Mouse (Mus musculus): Measurements from ENCODE around the gene Fanci. TPM values are rescaled to one million over a fixed set of nuclear protein-coding genes. Genes with fewer than 3 reads are reported as not detected.

Gene Fanci
- total RNA-seq, 2 experiments from 2014 or later: 4.7 to 5.0 TPM

GRCm38 (mm10) chr7:79463376-79464077 is 71.8 kb downstream of the Fanci start:
- DNase-seq (ENCODE audit: low spot score in 2 of 2): no peak

- DNase-seq (ENCODE audit: low spot score in 2 of 2): no peak
Measured at GRCm38 (mm10) chr7:79464776-79465420, 73.2 kb downstream of the Fanci start.

DNA sequence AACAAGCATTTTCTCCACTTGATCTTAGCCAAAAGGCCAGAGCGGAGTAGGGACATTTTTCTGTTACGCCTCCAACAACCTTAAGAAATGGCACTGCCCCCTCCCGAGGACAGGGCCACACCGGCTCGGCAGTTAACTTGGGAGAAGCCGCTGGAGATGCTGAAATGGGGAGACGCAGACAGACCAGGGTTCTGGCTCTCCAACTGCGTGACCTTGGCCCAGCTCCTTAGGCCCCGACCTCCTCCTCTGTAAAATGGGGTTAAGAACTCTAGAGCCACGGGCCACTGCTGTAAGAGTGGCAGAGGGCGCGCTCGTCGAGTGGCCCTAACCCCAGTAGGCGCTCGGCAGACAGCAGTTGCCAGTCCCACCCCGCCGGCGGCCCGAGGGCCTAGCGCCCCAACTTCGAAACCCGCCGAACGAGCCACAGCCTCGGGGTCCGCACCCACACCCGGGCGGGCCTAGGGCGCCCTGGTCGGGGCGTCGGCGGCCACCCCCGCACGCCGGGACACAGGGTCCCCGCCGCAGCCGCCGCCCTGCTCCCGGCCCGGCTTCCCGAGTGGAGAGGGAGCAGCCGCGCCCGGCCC is 73.8 kb downstream of the Fanci start:
- DNase-seq (ENCODE audit: low spot score in 2 of 2): peak; percentile 19 to 36

GRCm38 (mm10) chr7:79466053-79466901 is 74.5 kb downstream of the Fanci start, which contains the start of gene Polg:
TSS of gene Polg (minus strand) at chr7:79466362.
- DNase-seq (ENCODE audit: low spot score in 2 of 2): peak; percentile 99

- no peak for DNase-seq (ENCODE audit: low spot score in 2 of 2)
Measured at GRCm38 (mm10) chr7:79467951-79468350, 76.2 kb downstream of the Fanci start.

- no peak for DNase-seq (ENCODE audit: low spot score in 2 of 2)
Measured at GRCm38 (mm10) chr7:79468994-79469393, 77.3 kb downstream of the Fanci start.

- DNase-seq (ENCODE audit: low spot score in 2 of 2): no peak
Measured at GRCm38 (mm10) chr7:79469766-79470165, 78.0 kb downstream of the Fanci start.

DNA sequence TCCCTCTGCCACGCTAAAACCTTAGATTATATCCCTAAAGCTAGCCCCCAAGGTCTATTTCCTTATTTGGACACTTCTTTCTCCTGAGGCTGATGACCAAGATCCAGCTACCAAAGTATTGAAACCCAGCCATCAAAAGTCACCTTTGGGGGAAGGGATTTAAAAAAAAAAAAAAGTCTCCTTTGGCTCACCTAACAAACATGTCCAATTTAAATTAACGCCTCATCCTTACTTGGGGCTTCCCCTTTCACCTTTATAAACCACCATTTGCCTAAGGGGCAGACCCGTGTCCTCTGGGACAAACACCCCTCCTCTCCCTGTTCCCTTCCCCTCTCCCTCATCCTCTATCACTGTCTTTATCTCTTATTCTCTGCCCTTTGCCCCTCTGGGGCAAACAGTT is 79.0 kb downstream of the Fanci start:
- no peak for DNase-seq (ENCODE audit: low spot score in 2 of 2)

DNA sequence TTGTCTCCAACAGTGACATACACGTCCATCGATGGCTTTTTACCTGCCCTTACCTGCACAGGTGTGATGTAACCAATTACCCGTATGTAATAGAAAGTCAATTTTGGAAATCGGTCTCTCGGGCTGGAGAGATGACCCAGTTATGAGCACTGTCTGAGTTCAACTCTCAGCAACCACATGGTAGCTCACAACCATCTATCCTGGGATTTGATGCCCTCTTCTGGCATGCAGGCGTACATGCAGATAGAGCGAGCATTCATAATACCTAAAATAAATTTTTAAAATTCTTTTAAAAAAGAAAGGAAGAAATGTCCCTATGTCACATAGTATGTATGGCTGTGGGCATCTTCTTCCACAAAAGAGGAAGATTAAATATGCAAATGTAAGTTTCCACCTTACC is 79.7 kb downstream of the Fanci start:
- no peak for DNase-seq (ENCODE audit: low spot score in 2 of 2)

GRCm38 (mm10) chr7:79472792-79473191 is 81.1 kb downstream of the Fanci start:
- no peak for DNase-seq (ENCODE audit: low spot score in 2 of 2)

- no peak for DNase-seq (ENCODE audit: low spot score in 2 of 2)
Measured at GRCm38 (mm10) chr7:79473496-79474194, 81.9 kb downstream of the Fanci start.

GRCm38 (mm10) chr7:79474831-79475399 is 83.2 kb downstream of the Fanci start:
- DNase-seq (ENCODE audit: low spot score in 2 of 2): no peak

DNA sequence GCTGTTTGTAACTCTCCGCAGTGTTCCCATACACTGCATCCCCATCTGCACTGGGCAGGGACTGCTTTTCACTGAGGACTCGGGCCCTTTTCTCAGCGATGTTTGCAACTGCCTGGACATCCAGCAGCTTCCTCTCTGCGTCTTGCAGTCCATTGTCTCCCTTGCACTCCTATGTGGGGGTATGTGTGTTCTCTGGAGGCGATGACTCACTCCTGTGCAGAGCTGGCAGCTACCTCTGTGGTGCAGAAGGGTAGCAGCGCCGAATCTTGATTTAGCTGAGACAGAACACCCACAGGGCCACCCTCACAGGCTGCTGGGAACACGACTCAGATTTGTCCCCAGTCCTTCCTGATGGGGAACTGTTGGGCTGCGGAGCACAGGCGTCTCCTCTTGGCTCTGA is 94.8 kb downstream of the Fanci start:
- no peak for DNase-seq (ENCODE audit: low spot score in 2 of 2)

- no peak for DNase-seq (ENCODE audit: low spot score in 2 of 2)
Measured at GRCm38 (mm10) chr7:79493915-79494314, 102.2 kb downstream of the Fanci start.

- DNase-seq (ENCODE audit: low spot score in 2 of 2): peak; percentile 64 to 70
Measured at GRCm38 (mm10) chr7:79495988-79496815, 104.5 kb downstream of the Fanci start.

- no peak for DNase-seq (ENCODE audit: low spot score in 2 of 2)
Measured at GRCm38 (mm10) chr7:79496816-79497328, 105.1 kb downstream of the Fanci start.

DNA sequence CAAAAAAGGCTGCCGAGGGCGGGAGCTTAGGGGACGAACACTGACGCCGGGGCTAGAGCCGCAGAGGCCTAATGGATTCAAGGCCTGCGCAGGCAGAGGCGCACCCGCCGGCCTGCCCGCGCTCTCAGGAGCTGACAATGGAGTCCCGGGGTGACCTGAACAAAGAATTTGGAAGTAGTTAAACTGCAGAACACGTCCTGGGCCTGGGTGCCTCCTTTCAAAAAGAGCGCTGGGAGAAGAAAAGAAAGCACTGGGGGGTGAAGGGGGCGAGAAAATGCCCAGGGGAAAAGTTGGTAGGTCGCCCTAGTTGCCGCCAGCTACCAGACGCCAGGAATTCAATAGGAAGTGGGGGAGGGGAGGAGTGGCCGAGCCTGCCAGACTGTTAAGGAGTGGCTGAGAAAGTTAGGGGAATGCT is 106.0 kb downstream of the Fanci start:
- DNase-seq (ENCODE audit: low spot score in 2 of 2): no peak

GRCm38 (mm10) chr7:79498356-79498755 is 106.6 kb downstream of the Fanci start:
- no peak for DNase-seq (ENCODE audit: low spot score in 2 of 2)

DNA sequence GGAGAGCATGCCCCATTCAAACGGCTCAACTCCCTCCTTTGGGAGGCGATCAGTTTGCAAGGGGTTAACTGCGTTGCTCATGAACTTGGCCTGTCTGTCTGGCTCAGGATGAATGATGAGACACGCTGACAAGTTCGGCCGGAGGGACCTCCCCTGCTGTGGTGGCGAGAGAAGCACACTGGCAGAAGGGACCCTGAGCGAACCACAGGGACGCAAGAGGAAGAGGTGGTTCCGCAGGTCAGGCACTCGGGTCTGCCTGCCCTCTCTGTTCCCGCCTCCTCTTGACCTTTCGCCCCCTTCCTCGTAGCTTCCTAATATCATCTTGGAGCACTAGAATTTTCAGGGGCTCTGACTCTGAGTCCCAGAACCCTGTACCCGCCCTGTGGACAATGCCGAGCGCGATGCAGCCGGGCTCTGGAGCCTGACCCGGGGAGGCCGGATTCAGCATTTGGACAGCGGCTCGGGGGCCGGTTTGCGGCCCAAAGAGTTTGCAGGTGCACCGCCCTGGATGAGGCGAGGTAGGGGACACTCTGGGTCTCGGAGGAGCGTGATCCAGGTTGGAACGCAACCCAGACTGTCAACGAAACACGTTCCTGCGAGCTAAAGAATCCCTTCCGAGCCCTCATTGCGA is 107.4 kb downstream of the Fanci start:
- peak; percentile 40 to 45 for DNase-seq (ENCODE audit: low spot score in 2 of 2)

Data from adrenal gland, postnatal 4 days (tissue).